Mouse (Mus musculus) embryonic facial prominence, embryonic 13.5 days (tissue): ENCODE results near the gene Polrmt. TPM values are rescaled to one million over a fixed set of nuclear protein-coding genes. Genes with fewer than 3 reads are reported as not detected.
"Not testable (repeated sequence)": the region's sequence is repeated elsewhere in the genome, so short reads cannot be mapped to it uniquely, and the experiment has no call there.

Source experiments
- ATAC-seq: fragments of 200-750 bp; cut with Nextera tagmentation; 2 replicates; pipeline ENCODE4 v1.8.0; 2017; ENCODE audit warnings: low read depth; ENCODE audit not compliant: insufficient number of reproducible peaks, insufficient read depth, low FRiP score, low TSS enrichment
- H3K27ac ChIP-seq: fragments of 300-500 bp; sonication (generic); 2 replicates; pipeline ENCODE4 v1.5.1; 2015; ENCODE audit warnings: moderate library complexity, mild to moderate bottlenecking, inconsistent platforms
- H3K27me3 ChIP-seq: fragments of 300-500 bp; sonication (generic); 2 replicates; pipeline ENCODE4 v1.6.1; 2015; ENCODE audit warnings: mild to moderate bottlenecking, inconsistent platforms
- H3K36me3 ChIP-seq: fragments of 300-500 bp; sonication (generic); 2 replicates; pipeline ENCODE4 v1.6.1; 2015; ENCODE audit warnings: mild to moderate bottlenecking, inconsistent platforms
- H3K4me1 ChIP-seq: fragments of 300-500 bp; sonication (generic); 2 replicates; pipeline ENCODE4 v1.6.1; 2015; ENCODE audit warnings: inconsistent platforms
- H3K4me2 ChIP-seq: fragments of 300-500 bp; sonication (generic); 2 replicates; pipeline ENCODE4 v1.6.1; 2015; ENCODE audit warnings: moderate library complexity, mild to moderate bottlenecking, inconsistent platforms
- H3K4me3 ChIP-seq: fragments of 300-500 bp; sonication (generic); 2 replicates; pipeline ENCODE4 v1.5.1; 2015; ENCODE audit warnings: mild to moderate bottlenecking, inconsistent platforms
- H3K9ac ChIP-seq: fragments of 300-500 bp; sonication (generic); 2 replicates; pipeline ENCODE4 v1.6.1; 2015; ENCODE audit warnings: mild to moderate bottlenecking, inconsistent platforms
- H3K9me3 ChIP-seq: fragments of 300-500 bp; sonication (generic); 2 replicates; pipeline ENCODE4 v1.6.1; 2016; ENCODE audit warnings: inconsistent platforms
- WGBS: fragments of 180-500 bp; shearing (Covaris S2); methylation state at CpG from one replicate; pipeline ENCODE4 v1.1.7; 2015; ENCODE audit warnings: mixed read lengths; 5-methylcytosine and 5-hydroxymethylcytosine counted together
- polyA plus RNA-seq: library from polyadenylated mRNA; unstranded; fragments of >200 nt; fragmentation: Nextera tagmentation; extraction: Ambion mirVana; gene quantifications from 2 replicates; pipeline ENCODE4 v1.2.1, GENCODE M21; 2015

Gene Polrmt
- polyA plus RNA-seq, 1 experiment from 2014 or later, result 50.9 TPM

GRCm38 (mm10) chr10:79760603-79761143, 14.3 kb upstream of the Polrmt start:
- no peak overlapping the region for H3K4me3 ChIP-seq
- H3K27ac ChIP-seq, result no peak overlapping the region
- no peak; the same call in 1 of the 2 replicates for ATAC-seq
- 91% methylated on average over 11 of the region's 11 CpGs for WGBS
- H3K4me2 ChIP-seq, result no peak overlapping the region
- H3K4me1 ChIP-seq, result peaks cover 20% of the 10 kb centered on the region
- peaks cover 67% of the 10 kb centered on the region for H3K36me3 ChIP-seq
- no peaks in the 10 kb centered on the region for H3K9me3 ChIP-seq
- no peak overlapping the region for H3K9ac ChIP-seq
- H3K27me3 ChIP-seq, result no peaks in the 10 kb centered on the region

- not testable (repeated sequence) for H3K4me3 ChIP-seq, H3K27ac ChIP-seq, H3K9ac ChIP-seq, H3K9me3 ChIP-seq, ATAC-seq, H3K27me3 ChIP-seq, H3K4me2 ChIP-seq
- Histone ChIP-seq H3K4me1 (peaks cover 20% of the 10 kb centered on the region), H3K36me3 (peaks cover 69% of the 10 kb centered on the region)
- WGBS, result 88% methylated on average over 1 of the region's 1 CpGs
Observed at GRCm38 (mm10) chr10:79759675-79760074, 13.3 kb upstream of the Polrmt start.

GRCm38 (mm10) chr10:79756660-79757059, 10.3 kb upstream of the Polrmt start:
- H3K27ac ChIP-seq, result no peak overlapping the region
- no peaks in the 10 kb centered on the region for H3K27me3 ChIP-seq
- peaks cover 59% of the 10 kb centered on the region for H3K36me3 ChIP-seq
- H3K9me3 ChIP-seq, result no peaks in the 10 kb centered on the region
- H3K4me2 ChIP-seq, result no peak overlapping the region
- WGBS, result 91% methylated on average over 24 of the region's 24 CpGs
- H3K4me3 ChIP-seq, result no peak overlapping the region
- no peak for ATAC-seq
- H3K9ac ChIP-seq, result no peak overlapping the region
- H3K4me1 ChIP-seq, result peaks cover 10% of the 10 kb centered on the region

- H3K4me3 ChIP-seq, result no peak overlapping the region
- H3K4me1 ChIP-seq, result peaks cover 10% of the 10 kb centered on the region
- H3K4me2 ChIP-seq, result no peak overlapping the region
- no peak for ATAC-seq
- H3K27ac ChIP-seq, result no peak overlapping the region
- WGBS, result 65% methylated on average over 3 of the region's 3 CpGs
- H3K36me3 ChIP-seq, result peaks cover 51% of the 10 kb centered on the region
- H3K9me3 ChIP-seq, result no peaks in the 10 kb centered on the region
- H3K9ac ChIP-seq, result 0 out of 2 replicates have a peak overlapping the region, but pooled peaks have one; percentile 68
- no peaks in the 10 kb centered on the region for H3K27me3 ChIP-seq
Observed at GRCm38 (mm10) chr10:79755854-79756253, 9.5 kb upstream of the Polrmt start.

- H3K4me3 ChIP-seq, result peak within 1 kb of the TSS; percentile 41
- peak; percentile 77; the same call in 1 of the 2 replicates for ATAC-seq
- no peak within 1 kb of the TSS for H3K27ac ChIP-seq
- H3K4me2 ChIP-seq, result peak within 1 kb of the TSS; percentile 72
- H3K9me3 ChIP-seq, result no peaks in the 10 kb centered on the region
- H3K27me3 ChIP-seq, result no peaks in the 10 kb centered on the region
- peak within 1 kb of the TSS; percentile 68 for H3K9ac ChIP-seq
- H3K36me3 ChIP-seq, result peaks cover 43% of the 10 kb centered on the region
- 2% methylated on average over 26 of the region's 36 CpGs for WGBS
- peaks cover 10% of the 10 kb centered on the region for H3K4me1 ChIP-seq
Observed at GRCm38 (mm10) chr10:79754856-79755516, 8.6 kb upstream of the Polrmt start, which contains the start of gene Fgf22. TSS of gene Fgf22 (plus strand) at chr10:79755076.

GRCm38 (mm10) chr10:79748496-79748895, 2.1 kb upstream of the Polrmt start:
- no peak for ATAC-seq
- Histone ChIP-seq H3K4me1 (peaks cover 13% of the 10 kb centered on the region), H3K4me3 (no peak overlapping the region), H3K36me3 (peaks cover 11% of the 10 kb centered on the region), H3K27me3 (no peaks in the 10 kb centered on the region), H3K4me2 (no peak overlapping the region), H3K9ac (no peak overlapping the region), H3K9me3 (no peaks in the 10 kb centered on the region), H3K27ac (no peak overlapping the region)
- 73% methylated on average over 6 of the region's 6 CpGs for WGBS

- ATAC-seq, result 0 out of 2 replicates have a peak, but pooled peaks have one; percentile 21
Observed at GRCm38 (mm10) chr10:79746774-79747151, 382 bp upstream of the Polrmt start.

GRCm38 (mm10) chr10:79745411-79745810, 970 bp downstream of the Polrmt start:
- no peak for ATAC-seq
- Histone ChIP-seq H3K36me3 (peaks cover 42% of the 10 kb centered on the region), H3K4me3 (peak overlapping the region; percentile 72), H3K27me3 (no peaks in the 10 kb centered on the region), H3K4me2 (peak overlapping the region; percentile 64), H3K27ac (no peak overlapping the region), H3K4me1 (peaks cover 13% of the 10 kb centered on the region), H3K9me3 (peaks cover 12% of the 10 kb centered on the region), H3K9ac (peak overlapping the region; percentile 79)
- WGBS, result 90% methylated on average over 3 of the region's 3 CpGs

More at GRCm38 (mm10) chr10:79746774-79747151, 382 bp upstream of the Polrmt start:
- Histone ChIP-seq H3K27ac (no peak overlapping the region), H3K4me1 (peaks cover 13% of the 10 kb centered on the region), H3K36me3 (peaks cover 29% of the 10 kb centered on the region), H3K9me3 (no peaks in the 10 kb centered on the region), H3K9ac (peak overlapping the region; percentile 58), H3K4me2 (peak overlapping the region; percentile 64), H3K4me3 (peak overlapping the region; percentile 72), H3K27me3 (no peaks in the 10 kb centered on the region)
- WGBS, result 23% methylated on average over 6 of the region's 6 CpGs

GRCm38 (mm10) chr10:79743650-79744365, 2.6 kb downstream of the Polrmt start:
- Histone ChIP-seq H3K9ac (no peak overlapping the region), H3K9me3 (peaks cover 28% of the 10 kb centered on the region), H3K4me1 (peaks cover 13% of the 10 kb centered on the region), H3K27me3 (no peaks in the 10 kb centered on the region), H3K36me3 (peaks cover 58% of the 10 kb centered on the region), H3K4me2 (no peak overlapping the region), H3K27ac (no peak overlapping the region), H3K4me3 (no peak overlapping the region)
- no peak for ATAC-seq
- 91% methylated on average over 15 of the region's 15 CpGs for WGBS

GRCm38 (mm10) chr10:79743161-79743560, 3.2 kb downstream of the Polrmt start:
- Histone ChIP-seq H3K27me3 (no peaks in the 10 kb centered on the region), H3K4me2 (no peak overlapping the region), H3K9ac (no peak overlapping the region), H3K4me1 (peaks cover 13% of the 10 kb centered on the region), H3K4me3 (no peak overlapping the region), H3K27ac (no peak overlapping the region), H3K9me3 (peaks cover 34% of the 10 kb centered on the region), H3K36me3 (peaks cover 65% of the 10 kb centered on the region)
- ATAC-seq, result no peak
- WGBS, result 91% methylated on average over 11 of the region's 11 CpGs

- no peak overlapping the region for H3K9ac ChIP-seq
- H3K36me3 ChIP-seq, result peaks cover 88% of the 10 kb centered on the region
- H3K27ac ChIP-seq, result no peak overlapping the region
- H3K9me3 ChIP-seq, result peaks cover 57% of the 10 kb centered on the region
- peaks cover 9% of the 10 kb centered on the region for H3K4me1 ChIP-seq
- peaks cover 6% of the 10 kb centered on the region for H3K27me3 ChIP-seq
- no peak overlapping the region for H3K4me3 ChIP-seq
- H3K4me2 ChIP-seq, result no peak overlapping the region
- WGBS, result 64% methylated on average over 11 of the region's 11 CpGs
- ATAC-seq, result no peak
Observed at GRCm38 (mm10) chr10:79740863-79741262, 5.5 kb downstream of the Polrmt start.
